Mouse (Mus musculus) erythroblast, embryonic 14.5 days (primary cell): ENCODE measurements around the gene Cfhr2. TPM values are rescaled to one million over a fixed set of nuclear protein-coding genes. Genes with fewer than 3 reads are reported as not detected.
"Not testable (repeated sequence)": the region's sequence is repeated elsewhere in the genome, so short reads cannot be mapped to it uniquely, and the experiment has no call there.

Experiments
- H3K27me3 ChIP-seq: 2 replicates; pipeline ENCODE4 v1.6.1; 2012; ENCODE audit warnings: inconsistent platforms; ENCODE audit not compliant: control insufficient read depth
- H3K36me3 ChIP-seq: 2 replicates; pipeline ENCODE4 v1.6.1; 2012; ENCODE audit warnings: mild to moderate bottlenecking, inconsistent platforms; ENCODE audit not compliant: control insufficient read depth
- H3K4me1 ChIP-seq: 2 replicates; pipeline ENCODE4 v1.6.1; 2012; ENCODE audit warnings: inconsistent platforms; ENCODE audit not compliant: control insufficient read depth
- H3K4me3 ChIP-seq: replicated peaks from 2 replicates; pipeline ENCODE3; 2012; ENCODE audit warnings: moderate library complexity, mild to moderate bottlenecking, inconsistent platforms
- H3K9me3 ChIP-seq: 2 replicates; pipeline ENCODE4 v1.6.1; 2012; ENCODE audit warnings: low read length, inconsistent platforms, mixed read lengths; ENCODE audit not compliant: control insufficient read depth
- GATA1 ChIP-seq: IDR thresholded peaks from 2 replicates; pipeline ENCODE4 v1.6.1; 2012; ENCODE audit warnings: low read length, inconsistent platforms, mixed read lengths
- TAL1 ChIP-seq: IDR thresholded peaks from 3 replicates; pipeline ENCODE4 v1.6.1; 2012; ENCODE audit warnings: low read length, inconsistent platforms, mixed read lengths
- polyA plus RNA-seq: library from polyadenylated mRNA; stranded (reverse); fragments of >175 nt; gene quantifications from 2 replicates; pipeline ENCODE4 v1.2.3, GENCODE M21; 2012

The Cfhr2 gene
- polyA plus RNA-seq: not detected in 2 replicates

- Histone ChIP-seq H3K9me3 (no peaks in the 10 kb centered on the region), H3K27me3 (no peaks in the 10 kb centered on the region), H3K4me3 (no peak within 1 kb of the TSS), H3K4me1 (no peaks in the 10 kb centered on the region), H3K36me3 (no peaks in the 10 kb centered on the region)
- no peak for TF ChIP-seq TAL1
- TF ChIP-seq GATA1: no peak
Observed at GRCm38 (mm10) chr1:139858548-139858947, at the start of gene Cfhr2. Gene Cfhr2, minus strand, starts transcription at chr1:139858702.

- TF ChIP-seq GATA1: no peak
- TF ChIP-seq TAL1: no peak
- Histone ChIP-seq H3K4me3 (no peak overlapping the region), H3K4me1 (no peaks in the 10 kb centered on the region), H3K9me3 (0 out of 2 replicates have a peak, but pooled peaks cover 2% of the 10 kb centered on the region), H3K36me3 (no peaks in the 10 kb centered on the region), H3K27me3 (no peaks in the 10 kb centered on the region)
Observed at GRCm38 (mm10) chr1:139863751-139864150, 5.2 kb upstream of the Cfhr2 start.

GRCm38 (mm10) chr1:139860176-139860575, 1.7 kb upstream of the Cfhr2 start:
- Histone ChIP-seq H3K9me3 (no peaks in the 10 kb centered on the region), H3K36me3 (no peaks in the 10 kb centered on the region), H3K4me3 (no peak overlapping the region), H3K27me3 (no peaks in the 10 kb centered on the region), H3K4me1 (no peaks in the 10 kb centered on the region)
- TF ChIP-seq GATA1 (no peak), TAL1 (no peak)

- Histone ChIP-seq H3K4me1 (no peaks in the 10 kb centered on the region), H3K27me3 (no peaks in the 10 kb centered on the region), H3K9me3 (peaks cover 13% of the 10 kb centered on the region), H3K4me3 (no peak overlapping the region), H3K36me3 (no peaks in the 10 kb centered on the region)
- TF ChIP-seq GATA1 (no peak), TAL1 (no peak)
Observed at GRCm38 (mm10) chr1:139839699-139840098, 18.8 kb downstream of the Cfhr2 start.

GRCm38 (mm10) chr1:139839290-139839689, 19.2 kb downstream of the Cfhr2 start:
- Histone ChIP-seq H3K9me3 (peaks cover 14% of the 10 kb centered on the region), H3K27me3 (no peaks in the 10 kb centered on the region), H3K4me1 (no peaks in the 10 kb centered on the region), H3K36me3 (no peaks in the 10 kb centered on the region), H3K4me3 (no peak overlapping the region)
- TF ChIP-seq TAL1 (no peak), GATA1 (no peak)

- Histone ChIP-seq H3K36me3 (no peaks in the 10 kb centered on the region), H3K27me3 (no peaks in the 10 kb centered on the region), H3K9me3 (no peaks in the 10 kb centered on the region), H3K4me1 (no peaks in the 10 kb centered on the region), H3K4me3 (no peak overlapping the region)
- no peak for TF ChIP-seq GATA1
- no peak for TF ChIP-seq TAL1
Observed at GRCm38 (mm10) chr1:139808594-139808993, 49.9 kb downstream of the Cfhr2 start.

- no peaks in the 10 kb centered on the region for H3K27me3 ChIP-seq
- H3K36me3 ChIP-seq: no peaks in the 10 kb centered on the region
- H3K9me3 ChIP-seq: no peaks in the 10 kb centered on the region
- TF ChIP-seq TAL1 (no peak), GATA1 (no peak)
- H3K4me3 ChIP-seq: no peak within 1 kb of the TSS
- no peaks in the 10 kb centered on the region for H3K4me1 ChIP-seq
Observed at GRCm38 (mm10) chr1:139781143-139781542, 77.4 kb downstream of the Cfhr2 start, which contains the start of gene Gm4788. Gene Gm4788, minus strand, starts transcription at chr1:139781243.

GRCm38 (mm10) chr1:139769913-139770312, 88.6 kb downstream of the Cfhr2 start:
- H3K4me3 ChIP-seq, H3K27me3 ChIP-seq, H3K4me1 ChIP-seq: not testable (repeated sequence)

More at GRCm38 (mm10) chr1:139769913-139770312, 88.6 kb downstream of the Cfhr2 start:
- not testable (repeated sequence) for H3K36me3 ChIP-seq, H3K9me3 ChIP-seq

Other genes with a start within 250 kb of the Cfhr2 start
- gene Gm4788, start 77.5 kb downstream of the Cfhr2 start, polyA plus RNA-seq: not detected in 2 replicates